ENCODE assay signal across 18 mouse cellular contexts in the genomic region with DNA sequence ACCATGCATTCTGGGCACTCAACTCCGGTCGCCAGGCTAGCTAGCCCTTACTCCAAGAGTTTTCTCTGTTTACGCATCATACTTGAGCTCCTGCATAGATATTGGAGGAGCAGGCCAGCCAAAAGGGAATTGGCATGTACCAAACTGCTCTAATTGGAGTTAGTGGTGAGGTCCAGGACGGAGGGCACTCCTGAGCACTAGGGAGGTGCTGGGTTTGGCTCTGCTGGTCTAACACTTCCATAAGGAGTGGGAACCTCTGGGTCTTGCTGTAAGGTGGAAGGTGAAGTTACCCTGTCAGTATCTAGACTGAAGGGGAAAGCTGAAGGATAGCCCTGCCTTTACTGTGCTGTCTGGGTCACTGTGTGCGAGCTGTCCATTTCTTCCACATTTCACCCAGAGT. TPM values are rescaled to one million over a fixed set of nuclear protein-coding genes. Genes with fewer than 3 reads are reported as not detected.
DNase-seq lines count a peak whose midpoint lies in the region; ATAC-seq and TF ChIP-seq lines count a peak whose summit lies in the region.
"Had no signal": no experiment of that assay in that cellular context is flagged by ENCODE, and none has a peak within 500 bp of the region (broad histone marks: within the 10 kb centered on the region; RNA-seq: fewer than 3 reads in every experiment).

No protein-coding gene starts in this region.

- H3K79me2 ChIP-seq in heart, adult 2 months (replicated peaks; ENCODE audit: control insufficient read depth, insufficient read depth, low read length), result peaks cover 3% of the 10 kb centered on the region

- peaks cover 10% of the 10 kb centered on the region for H3K4me1 ChIP-seq in heart, adult 2 months (ENCODE audit: control insufficient read depth, insufficient read depth, low read length)
- peaks cover 75% of the 10 kb centered on the region for H3K4me1 ChIP-seq in heart, embryonic 13.5 days
- H3K4me1 ChIP-seq in neural tube, embryonic 13.5 days (replicated peaks), result peaks cover 30% of the 10 kb centered on the region
- H3K4me1 ChIP-seq in neural tube, embryonic 15.5 days, result peaks cover 9% of the 10 kb centered on the region; the same call in 1 of the 2 replicates
- peaks cover 2% of the 10 kb centered on the region; the same call in 1 of the 2 replicates for H3K4me1 ChIP-seq in stomach, postnatal 0 days (replicated peaks; ENCODE audit: control insufficient read depth, insufficient read depth)

- WGBS in heart, adult 2 months, result 65% methylated on average over 5 of the region's 5 CpGs
- WGBS in heart, embryonic 13.5 days, result 84% methylated on average over 5 of the region's 5 CpGs
- WGBS in neural tube, embryonic 13.5 days, result 93% methylated on average over 5 of the region's 5 CpGs
- 88% methylated on average over 5 of the region's 5 CpGs for whole genome bisulfite sequencing in neural tube, embryonic 15.5 days
- 96% methylated on average over 5 of the region's 5 CpGs for WGBS in stomach, postnatal 0 days

- no peak overlapping the region for H3K4me3 ChIP-seq in heart, adult 2 months
- no peak overlapping the region for H3K4me3 ChIP-seq in heart, embryonic 13.5 days
- no peak overlapping the region for H3K4me3 ChIP-seq in neural tube, embryonic 13.5 days
- H3K4me3 ChIP-seq in neural tube, embryonic 15.5 days (replicated peaks), result no peak overlapping the region
- H3K4me3 ChIP-seq in stomach, postnatal 0 days (ENCODE audit: low read depth, low read length), result no peak overlapping the region
- H3K4me3 ChIP-seq: embryonic facial prominence, embryonic 10.5 days; forebrain, embryonic 13.5 days; hindbrain, embryonic 13.5 days had no signal

- ATAC-seq in heart, embryonic 13.5 days (ENCODE audit: extremely low read depth, insufficient number of reproducible peaks, low FRiP score, low TSS enrichment), result no peak
- ATAC-seq in neural tube, embryonic 13.5 days (ENCODE audit: low read depth), result no peak; the same call in 1 of the 2 replicates
- ATAC-seq in neural tube, embryonic 15.5 days (ENCODE audit: low FRiP score), result no peak
- ATAC-seq in stomach, postnatal 0 days (ENCODE audit: low FRiP score, low TSS enrichment), result peak; percentile 6; the same call in 1 of the 2 replicates
- ATAC-seq: forebrain, embryonic 13.5 days; forebrain, postnatal 0 days; hindbrain, postnatal 0 days had no signal

- no peak for TF ChIP-seq EP300 in heart, adult 2 months (IDR thresholded peaks at IDR 0.05; ENCODE audit: insufficient read depth, low read depth, low read length)
- no peak for TF ChIP-seq EP300 in stomach, postnatal 0 days (optimal IDR thresholded peaks at IDR 0.05)

- TF ChIP-seq CTCF in heart, adult 2 months (IDR thresholded peaks at IDR 0.05), result no peak
- TF ChIP-seq CTCF in stomach, postnatal 0 days (IDR thresholded peaks at IDR 0.05; ENCODE audit: low read depth), result no peak

- no peak overlapping the region for H3K9ac ChIP-seq in heart, adult 2 months (ENCODE audit: low read depth, low read length)
- H3K9ac ChIP-seq in heart, embryonic 13.5 days, result no peak overlapping the region
- no peak overlapping the region for H3K9ac ChIP-seq in neural tube, embryonic 13.5 days
- no peak overlapping the region for H3K9ac ChIP-seq in neural tube, embryonic 15.5 days (replicated peaks)
- H3K9ac ChIP-seq in stomach, postnatal 0 days (ENCODE audit: low read length), result no peak overlapping the region
- H3K9ac ChIP-seq: forebrain, embryonic 13.5 days; forebrain, postnatal 0 days; hindbrain, embryonic 13.5 days had no signal

- H3K27ac ChIP-seq in heart, adult 2 months, result peak overlapping the region; percentile 48
- peak overlapping the region; percentile 91 for H3K27ac ChIP-seq in heart, embryonic 13.5 days (replicated peaks)
- peak overlapping the region; percentile 42; the same call in 1 of the 2 replicates for H3K27ac ChIP-seq in neural tube, embryonic 13.5 days (replicated peaks)
- H3K27ac ChIP-seq in neural tube, embryonic 15.5 days (replicated peaks), result no peak overlapping the region
- H3K27ac ChIP-seq in stomach, postnatal 0 days (replicated peaks), result no peak overlapping the region
- H3K27ac ChIP-seq: embryonic facial prominence, embryonic 10.5 days; forebrain, embryonic 13.5 days; hindbrain, postnatal 0 days had no signal

- no peaks in the 10 kb centered on the region for H3K9me3 ChIP-seq in heart, embryonic 13.5 days
- no peaks in the 10 kb centered on the region for H3K9me3 ChIP-seq in neural tube, embryonic 13.5 days
- no peaks in the 10 kb centered on the region for H3K9me3 ChIP-seq in neural tube, embryonic 15.5 days (replicated peaks)
- no peaks in the 10 kb centered on the region for H3K9me3 ChIP-seq in stomach, postnatal 0 days (ENCODE audit: control insufficient read depth, low read length)
- H3K9me3 ChIP-seq: embryonic facial prominence, embryonic 10.5 days; forebrain, embryonic 13.5 days; hindbrain, embryonic 13.5 days had no signal

- peaks cover 13% of the 10 kb centered on the region; the same call in 1 of the 2 replicates for H3K36me3 ChIP-seq in heart, adult 2 months (ENCODE audit: control insufficient read depth, insufficient read depth, low read length)
- no peaks in the 10 kb centered on the region for H3K36me3 ChIP-seq in heart, embryonic 13.5 days
- no peaks in the 10 kb centered on the region for H3K36me3 ChIP-seq in neural tube, embryonic 13.5 days
- no peaks in the 10 kb centered on the region for H3K36me3 ChIP-seq in neural tube, embryonic 15.5 days
- no peaks in the 10 kb centered on the region for H3K36me3 ChIP-seq in stomach, postnatal 0 days (ENCODE audit: control insufficient read depth, insufficient read depth, low read length)
- H3K36me3 ChIP-seq: hindbrain, embryonic 13.5 days had no signal

- TF ChIP-seq POLR2A in heart, adult 2 months (IDR thresholded peaks at IDR 0.05; ENCODE audit: insufficient read depth, low read depth, low read length), result no peak

- no peaks in the 10 kb centered on the region for H3K27me3 ChIP-seq in heart, adult 2 months (ENCODE audit: control insufficient read depth, insufficient read depth, low read length)
- H3K27me3 ChIP-seq in heart, embryonic 13.5 days (replicated peaks), result peaks cover 9% of the 10 kb centered on the region; the same call in 1 of the 2 replicates
- no peaks in the 10 kb centered on the region for H3K27me3 ChIP-seq in neural tube, embryonic 13.5 days
- H3K27me3 ChIP-seq in neural tube, embryonic 15.5 days (replicated peaks), result no peaks in the 10 kb centered on the region
- no peaks in the 10 kb centered on the region for H3K27me3 ChIP-seq in stomach, postnatal 0 days (ENCODE audit: control insufficient read depth, insufficient read depth, low read length)
- H3K27me3 ChIP-seq: forebrain, embryonic 13.5 days; hindbrain, embryonic 13.5 days had no signal

- intact Hi-C loops in heart, adult 2 months (cut with DNase I), result no loop called here
- intact Hi-C loops in heart, postnatal 14 days (cut with DNase I), result loop anchor here (5.0 kb wide), 1 partner anchor 38 kb away; the partner anchor contains the start of gene Cblb

- DNase-seq in heart, adult 2 months, result no peak
- DNase-seq in heart, postnatal 14 days, result no peak
- no peak for DNase-seq in heart, adult 9 months (ENCODE audit: low spot score in 2 of 2)
- DNase-seq in stomach, postnatal 0 days (ENCODE audit: low spot score), result no peak
- no peak for DNase-seq in adipocyte (ENCODE audit: low spot score)
- DNase-seq: adrenal gland, postnatal 10 days; cerebellum, adult 18-20 months; cerebellum, postnatal 10 days; forebrain, postnatal 0 days; gastrocnemius, postnatal 36 days; kidney, adult 11 months had no signal

- no peak overlapping the region for H3K4me2 ChIP-seq in heart, embryonic 13.5 days
- no peak overlapping the region for H3K4me2 ChIP-seq in neural tube, embryonic 13.5 days
- H3K4me2 ChIP-seq in neural tube, embryonic 15.5 days, result no peak overlapping the region
- no peak overlapping the region for H3K4me2 ChIP-seq in stomach, postnatal 0 days (replicated peaks; ENCODE audit: low read depth)
- H3K4me2 ChIP-seq: forebrain, embryonic 13.5 days; hindbrain, embryonic 13.5 days had no signal

RNA-seq across cellular contexts. Expression of gene Cblb, which starts 39.1 kb away (rescaled TPM):
- total RNA-seq in heart, adult 2 months (2021), result 10 to 100 TPM; 13.6 to 14.0 TPM
- polyA plus RNA-seq in heart, adult 2 months (2012; rRNA removed), result 7.5 and 9.8 TPM in 2 replicates
- total RNA-seq in heart, postnatal 14 days (2021), result 10 to 100 TPM; 17.5 to 17.7 TPM
- 8.4 and 9.2 TPM in 2 replicates for polyA plus RNA-seq in heart, embryonic 13.5 days (2015; fragmentation: Nextera tagmentation; extraction: Ambion mirVana)
- polyA plus RNA-seq in neural tube, embryonic 13.5 days (2015; fragmentation: Nextera tagmentation; extraction: Ambion mirVana), result 16.8 and 20.1 TPM in 2 replicates
- polyA plus RNA-seq in neural tube, embryonic 15.5 days (2015; fragmentation: Nextera tagmentation; extraction: Ambion mirVana), result 7.7 and 10.8 TPM in 2 replicates
- polyA plus RNA-seq in stomach, postnatal 0 days (2015; fragmentation: Nextera tagmentation; extraction: Ambion mirVana), result 4.0 and 4.3 TPM in 2 replicates

Comparison
In these comparisons a context has a peak if more than half of its experiments do, and no peak if none do; other contexts are left out.
1. H3K27ac ChIP-seq: peak in heart, adult 2 months (single experiment), heart, embryonic 13.5 days (single experiment) and neural tube, embryonic 13.5 days (single experiment); none in neural tube, embryonic 15.5 days (single experiment) and stomach, postnatal 0 days (single experiment).